9 mouse cellular contexts compared by ENCODE assay signal in the genomic region with DNA sequence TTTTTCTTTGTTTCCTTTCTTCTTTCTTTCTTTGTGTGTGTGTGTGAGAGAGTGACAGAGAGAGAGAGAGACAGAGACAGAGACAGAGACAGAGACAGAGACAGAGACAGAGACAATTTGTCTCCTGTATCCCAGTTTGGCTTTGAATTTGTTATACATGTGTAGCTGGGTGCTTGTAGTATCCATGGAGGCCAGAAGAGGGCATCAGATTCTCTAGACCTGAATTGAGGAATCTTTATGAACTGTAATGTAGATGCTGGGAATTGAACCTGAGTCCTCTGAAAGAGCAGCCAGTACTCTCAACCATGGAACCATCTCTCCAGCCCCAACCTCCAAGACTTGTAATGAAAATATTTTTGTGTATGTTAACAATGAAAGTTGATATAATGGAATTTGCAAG.
DNase-seq lines count a peak whose midpoint lies in the region; ATAC-seq and TF ChIP-seq lines count a peak whose summit lies in the region.
"Had no signal": no experiment of that assay in that cellular context is flagged by ENCODE, and none has a peak within 500 bp of the region (broad histone marks: within the 10 kb centered on the region; RNA-seq: fewer than 3 reads in every experiment).

No protein-coding gene starts in this region.

- no peak for TF ChIP-seq POLR2A in brain, embryonic 14.5 days (IDR thresholded peaks at IDR 0.05; ENCODE audit: borderline replicate concordance, extremely low read depth, insufficient read depth, insufficient read length, poor library complexity, severe bottlenecking)

- H3K27me3 ChIP-seq in midbrain, embryonic 10.5 days (ENCODE audit: low read depth, poor library complexity, severe bottlenecking): no peaks in the 10 kb centered on the region
- H3K27me3 ChIP-seq in midbrain, embryonic 15.5 days (replicated peaks): no peaks in the 10 kb centered on the region
- H3K27me3 ChIP-seq: stomach, embryonic 15.5 days had no signal

- no peaks in the 10 kb centered on the region for H3K36me3 ChIP-seq in midbrain, embryonic 10.5 days
- H3K36me3 ChIP-seq in midbrain, embryonic 15.5 days (replicated peaks): no peaks in the 10 kb centered on the region
- H3K36me3 ChIP-seq: stomach, embryonic 15.5 days had no signal

- peak; percentile 7 for DNase-seq in heart, postnatal 4 days
- no peak for DNase-seq in heart, postnatal 25 days (ENCODE audit: low spot score)
- peak; percentile 17 for DNase-seq in midbrain, embryonic 10.5 days (ENCODE audit: low spot score)
- peak; percentile 26 for DNase-seq in brain, embryonic 14.5 days (ENCODE audit: low read depth)
- DNase-seq in lung, postnatal 36 days: peak; percentile 42
- DNase-seq in cerebellum, adult 18-20 months: no peak
- DNase-seq in thymus, postnatal 25 days: no peak

- no peak overlapping the region for H3K9ac ChIP-seq in midbrain, embryonic 15.5 days
- H3K9ac ChIP-seq: stomach, embryonic 15.5 days had no signal

- no peak overlapping the region for H3K27ac ChIP-seq in midbrain, embryonic 10.5 days (replicated peaks)
- H3K27ac ChIP-seq in midbrain, embryonic 15.5 days: no peak overlapping the region
- H3K27ac ChIP-seq: stomach, embryonic 15.5 days had no signal

- no peak overlapping the region for H3K4me2 ChIP-seq in midbrain, embryonic 15.5 days
- H3K4me2 ChIP-seq: stomach, embryonic 15.5 days had no signal

- no peaks in the 10 kb centered on the region for H3K4me1 ChIP-seq in midbrain, embryonic 10.5 days
- H3K4me1 ChIP-seq in midbrain, embryonic 15.5 days: no peaks in the 10 kb centered on the region
- H3K4me1 ChIP-seq: stomach, embryonic 15.5 days had no signal

- H3K4me3 ChIP-seq in midbrain, embryonic 10.5 days: no peak overlapping the region
- H3K4me3 ChIP-seq in midbrain, embryonic 15.5 days: no peak overlapping the region
- H3K4me3 ChIP-seq: stomach, embryonic 15.5 days had no signal

- intact Hi-C loops in heart, postnatal 25 days (cut with DNase I): no loop called here

- ATAC-seq in midbrain, embryonic 15.5 days (replicated peaks): no peak

- TF ChIP-seq CTCF in brain, embryonic 14.5 days (IDR thresholded peaks at IDR 0.05; ENCODE audit: borderline replicate concordance, extremely low read depth, insufficient read depth, insufficient read length): no peak

- no peaks in the 10 kb centered on the region for H3K9me3 ChIP-seq in midbrain, embryonic 10.5 days (replicated peaks)
- no peaks in the 10 kb centered on the region for H3K9me3 ChIP-seq in midbrain, embryonic 15.5 days
- H3K9me3 ChIP-seq: stomach, embryonic 15.5 days had no signal

Comparison
In these comparisons a context has a peak if more than half of its experiments do, and no peak if none do; other contexts are left out.
1. DNase-seq: peak in heart, postnatal 4 days (single experiment), midbrain, embryonic 10.5 days (single experiment), brain, embryonic 14.5 days (single experiment) and lung, postnatal 36 days (single experiment); none in heart, postnatal 25 days (single experiment), cerebellum, adult 18-20 months (0 of 2) and thymus, postnatal 25 days (single experiment).